Comparison of ENCODE assay signal across 18 mouse cellular contexts in the genomic region with DNA sequence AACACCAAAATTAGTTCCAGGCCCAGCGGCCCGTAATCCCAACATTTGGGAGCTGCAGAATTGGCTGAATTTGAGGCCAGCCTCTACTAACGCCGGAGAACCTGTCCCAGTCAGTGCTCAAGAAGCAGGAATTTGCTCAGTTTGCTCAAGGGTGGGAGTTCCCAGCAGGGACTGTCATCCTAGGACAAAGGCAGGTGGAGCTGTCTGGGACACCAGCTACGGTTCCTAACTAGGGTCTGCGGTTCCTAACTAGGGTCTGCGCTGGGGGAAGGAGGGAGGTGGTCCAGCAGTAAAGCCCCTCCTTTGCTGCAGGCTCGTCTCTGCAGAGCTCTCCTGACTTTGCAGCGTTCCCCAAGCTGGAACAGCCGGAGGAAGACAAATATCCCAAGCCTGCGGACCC.
"Had no signal": no experiment of that assay in that cellular context is flagged by ENCODE, and none has a peak within 500 bp of the region (broad histone marks: within the 10 kb centered on the region; RNA-seq: fewer than 3 reads in every experiment).

No protein-coding gene starts in this region.

- H3K27ac ChIP-seq: midbrain, embryonic 10.5 days; midbrain, embryonic 12.5 days; neural tube, embryonic 13.5 days; neural tube, embryonic 15.5 days had no signal

- H3K4me3 ChIP-seq: midbrain, embryonic 10.5 days; midbrain, embryonic 12.5 days; myocyte; neural tube, embryonic 13.5 days; neural tube, embryonic 15.5 days had no signal

- H3K4me2 ChIP-seq: lung, embryonic 14.5 days; midbrain, embryonic 12.5 days; neural tube, embryonic 13.5 days; neural tube, embryonic 15.5 days had no signal

- H3K9me3 ChIP-seq: midbrain, embryonic 10.5 days; midbrain, embryonic 12.5 days; neural tube, embryonic 13.5 days; neural tube, embryonic 15.5 days had no signal

- H3K9ac ChIP-seq: lung, embryonic 14.5 days; midbrain, embryonic 12.5 days; neural tube, embryonic 13.5 days; neural tube, embryonic 15.5 days had no signal

- H3K27me3 ChIP-seq: midbrain, embryonic 12.5 days; neural tube, embryonic 13.5 days; neural tube, embryonic 15.5 days had no signal

- DNase-seq: lung, embryonic 14.5 days; lung, postnatal 10 days; lung, postnatal 4 days; midbrain, embryonic 14.5 days; retina, postnatal 1 day; right cerebral cortex, adult 18-20 months; right cerebral cortex, postnatal 25 days; right cerebral cortex, postnatal 4 days; spleen, adult 18-20 months; thymus, adult 18-20 months; thymus, postnatal 14 days; thymus, postnatal 36 days had no signal

- ATAC-seq: midbrain, embryonic 16.5 days had no signal
